Mouse (Mus musculus): ENCODE results near the gene Slco3a1.

DNA sequence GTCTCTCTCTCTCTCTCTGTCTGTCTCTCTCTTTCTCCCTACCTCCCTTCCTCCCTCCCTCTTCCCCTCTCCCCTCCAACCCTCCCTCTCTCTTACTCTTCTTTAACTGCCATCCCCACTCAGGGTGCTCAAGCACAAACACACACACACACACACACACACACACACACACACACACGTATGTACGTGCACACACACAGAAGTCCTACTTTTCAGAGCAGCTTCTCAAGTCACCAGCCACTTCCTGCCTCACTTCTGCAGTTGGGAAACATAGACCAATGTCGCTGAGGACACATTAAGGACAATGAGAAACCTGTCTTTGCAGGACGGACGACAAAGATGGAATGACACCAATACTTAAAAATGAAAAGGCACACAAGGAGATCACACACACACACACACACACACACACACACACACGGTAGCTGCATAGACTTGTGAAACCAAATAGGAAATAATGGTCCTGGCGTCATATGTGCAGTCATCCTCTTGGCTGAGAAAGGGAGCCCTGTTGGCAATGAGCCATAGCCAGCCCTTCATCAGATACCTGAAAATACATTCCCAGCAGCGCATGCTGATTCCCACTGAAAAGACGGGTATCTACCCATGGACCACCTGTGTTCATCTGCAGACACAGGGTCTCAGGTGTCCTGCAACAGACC, 3.1 kb downstream of the Slco3a1 start:
- TF ChIP-seq MAX (IDR thresholded peaks at IDR 0.05; ENCODE audit: low read length) (no peak), ELF1 (IDR thresholded peaks at IDR 0.05; ENCODE audit: low read depth, low read length) (no peak), HCFC1 (IDR thresholded peaks at IDR 0.05; ENCODE audit: low read depth, low read length) (no peak), ZKSCAN1 (IDR thresholded peaks at IDR 0.05; ENCODE audit: borderline replicate concordance, low read depth, low read length) (no peak), CTCF (conservative IDR thresholded peaks at IDR 0.05 in 1 of 2, IDR thresholded peaks at IDR 0.05 in 1 of 2; ENCODE audit: low read depth in 2 of 2, low read length in 2 of 2) (no peak), POLR2A (IDR thresholded peaks at IDR 0.05; ENCODE audit: low read depth, low read length) (no peak), PAX5 (IDR thresholded peaks at IDR 0.05; ENCODE audit: low read length) (no peak)
